Mouse (Mus musculus) MEL (cell line): ENCODE data around the gene Pou2f2. TPM values are rescaled to one million over a fixed set of nuclear protein-coding genes. Genes with fewer than 3 reads are reported as not detected.

ENCODE experiments used
- DNase-seq: peaks from one replicate; pipeline ENCODE4 v3.0.0; 2011; ENCODE audit warnings: low read depth, low spot score
- H3K27ac ChIP-seq: 2 replicates; pipeline ENCODE4 v1.5.1; 2012; ENCODE audit warnings: low read depth, mild to moderate bottlenecking, control low read depth, low read length, moderate library complexity; ENCODE audit not compliant: control insufficient read depth
- H3K27me3 ChIP-seq, 2 experiments: fragments of 150-350 bp in 1 of 2; sonication (generic) in 1 of 2; 2 replicates each; pipeline ENCODE4 v1.6.1; 2012; ENCODE audit warnings: low read length in 2 of 2, mild to moderate bottlenecking in 2 of 2, improper control_type of control experiment in 1 of 2, moderate library complexity in 1 of 2; ENCODE audit not compliant: insufficient read depth in 2 of 2, control insufficient read depth in 1 of 2
- H3K36me3 ChIP-seq, 2 experiments: 2 replicates each; pipeline ENCODE4 v1.6.1; 2012 to 2014; ENCODE audit warnings: low read length in 2 of 2, improper control_type of control experiment in 1 of 2, inconsistent platforms in 1 of 2, mild to moderate bottlenecking in 1 of 2; ENCODE audit not compliant: insufficient read depth in 2 of 2, control insufficient read depth in 1 of 2
- H3K4me1 ChIP-seq, 2 experiments: fragments of 150-350 bp in 1 of 2; sonication (generic) in 1 of 2; 2 replicates each; pipeline ENCODE4 v1.6.1; 2012; ENCODE audit warnings: low read length in 2 of 2, improper control_type of control experiment in 1 of 2, mild to moderate bottlenecking in 1 of 2; ENCODE audit not compliant: insufficient read depth in 2 of 2, control insufficient read depth in 1 of 2
- H3K4me3 ChIP-seq, 2 experiments: fragments of 150-350 bp in 1 of 2; sonication (generic) in 1 of 2; 2 replicates each; pipeline ENCODE4 v1.5.1; 2012; ENCODE audit warnings: low read depth in 2 of 2, low read length in 2 of 2, mild to moderate bottlenecking in 2 of 2, moderate library complexity in 2 of 2, control low read depth in 1 of 2, improper control_type of control experiment in 1 of 2; ENCODE audit not compliant: control insufficient read depth in 1 of 2, insufficient read depth in 1 of 2
- H3K79me2 ChIP-seq: 2 replicates; pipeline ENCODE4 v1.6.1; 2012; ENCODE audit warnings: mild to moderate bottlenecking, low read length, moderate library complexity; ENCODE audit not compliant: control insufficient read depth, poor library complexity, insufficient read depth
- H3K9ac ChIP-seq: 2 replicates; pipeline ENCODE4 v1.6.1; 2012; ENCODE audit warnings: low read depth, mild to moderate bottlenecking, control low read depth, low read length, moderate library complexity; ENCODE audit not compliant: control insufficient read depth, poor library complexity, severe bottlenecking
- H3K9me3 ChIP-seq: fragments of 150-350 bp; sonication (generic); replicated peaks from 2 replicates; pipeline ENCODE4 v1.6.1; 2012; ENCODE audit warnings: mild to moderate bottlenecking, low read length, improper control_type of control experiment, moderate library complexity; ENCODE audit not compliant: insufficient read depth
- CHD2 ChIP-seq: IDR thresholded peaks from 2 replicates; pipeline ENCODE4 v1.6.1; 2011; ENCODE audit warnings: low read length, improper control_type of control experiment
- CTCF ChIP-seq, 3 experiments: IDR thresholded peaks in 2 of 3; conservative IDR thresholded peaks in 1 of 3; 2 replicates each; pipeline ENCODE4 v1.5.1; 2011 to 2012; ENCODE audit warnings: low read length in 3 of 3, low read depth in 2 of 3, mild to moderate bottlenecking in 2 of 3, improper control_type of control experiment in 1 of 3, inconsistent platforms in 1 of 3, mixed read lengths in 1 of 3, moderate library complexity in 1 of 3; ENCODE audit not compliant: control insufficient read depth in 1 of 3, insufficient read depth in 1 of 3, poor library complexity in 1 of 3, severe bottlenecking in 1 of 3
- E2F4 ChIP-seq: IDR thresholded peaks from 2 replicates; pipeline ENCODE4 v1.6.1; 2011; ENCODE audit warnings: low read depth, low read length, improper control_type of control experiment, borderline replicate concordance
- ELF1 ChIP-seq: IDR thresholded peaks from 2 replicates; pipeline ENCODE4 v1.6.1; 2014; ENCODE audit warnings: low read depth, mild to moderate bottlenecking, inconsistent platforms, low read length, improper control_type of control experiment, moderate library complexity
- EP300 ChIP-seq, 2 experiments: IDR thresholded peaks; 2 replicates each; pipeline ENCODE4 v1.6.1; 2011; ENCODE audit warnings: improper control_type of control experiment in 2 of 2, low read length in 2 of 2, low read depth in 1 of 2, mild to moderate bottlenecking in 1 of 2
- ETS1 ChIP-seq: IDR thresholded peaks from 2 replicates; pipeline ENCODE4 v1.6.1; 2012; ENCODE audit warnings: low read depth, mild to moderate bottlenecking, inconsistent platforms, low read length, improper control_type of control experiment, moderate library complexity
- GATA1 ChIP-seq: IDR thresholded peaks from 2 replicates; pipeline ENCODE4 v1.6.1; 2011; ENCODE audit warnings: low read depth, low read length, improper control_type of control experiment
- HCFC1 ChIP-seq: IDR thresholded peaks from 2 replicates; pipeline ENCODE4 v1.6.1; 2012; ENCODE audit warnings: low read depth, mild to moderate bottlenecking, inconsistent platforms, low read length, improper control_type of control experiment, moderate library complexity
- KAT2A ChIP-seq: conservative IDR thresholded peaks from 2 replicates; pipeline ENCODE4 v1.6.1; 2012; ENCODE audit warnings: low read depth, low read length, improper control_type of control experiment, inconsistent platforms
- MAX ChIP-seq: IDR thresholded peaks from 2 replicates; pipeline ENCODE4 v1.6.1; 2011; ENCODE audit warnings: low read length, improper control_type of control experiment
- MAZ ChIP-seq: IDR thresholded peaks from 2 replicates; pipeline ENCODE4 v1.6.1; 2012; ENCODE audit warnings: low read depth, mild to moderate bottlenecking, inconsistent platforms, low read length, improper control_type of control experiment
- MEF2A ChIP-seq: IDR thresholded peaks from 2 replicates; pipeline ENCODE4 v1.6.1; 2014; ENCODE audit warnings: low read depth, mild to moderate bottlenecking, inconsistent platforms, low read length, improper control_type of control experiment; ENCODE audit not compliant: poor library complexity, insufficient replicate concordance, severe bottlenecking; ENCODE audit errors: extremely low read depth
- MXI1 ChIP-seq: IDR thresholded peaks from 2 replicates; pipeline ENCODE4 v1.6.1; 2011; ENCODE audit warnings: mild to moderate bottlenecking, low read depth, low read length, improper control_type of control experiment
- NELFE ChIP-seq: IDR thresholded peaks from 2 replicates; pipeline ENCODE4 v1.6.1; 2011; ENCODE audit warnings: low read depth, low read length, improper control_type of control experiment
- NRF1 ChIP-seq: IDR thresholded peaks from 2 replicates; pipeline ENCODE4 v1.6.1; 2014; ENCODE audit warnings: low read depth, mild to moderate bottlenecking, inconsistent platforms, low read length, improper control_type of control experiment, moderate library complexity; ENCODE audit not compliant: poor library complexity, insufficient read depth, severe bottlenecking
- POLR2AphosphoS5 ChIP-seq: IDR thresholded peaks from 2 replicates; pipeline ENCODE4 v1.6.1; 2012; ENCODE audit warnings: low read depth, borderline replicate concordance, mild to moderate bottlenecking, inconsistent platforms, low read length, moderate library complexity, mixed read lengths
- RCOR1 ChIP-seq: IDR thresholded peaks from 2 replicates; pipeline ENCODE4 v1.6.1; 2012; ENCODE audit warnings: low read depth, mild to moderate bottlenecking, inconsistent platforms, low read length, improper control_type of control experiment
- SIN3A ChIP-seq: IDR thresholded peaks from 2 replicates; pipeline ENCODE4 v1.6.1; 2012; ENCODE audit warnings: low read length, improper control_type of control experiment, inconsistent platforms
- TAL1 ChIP-seq: IDR thresholded peaks from 2 replicates; pipeline ENCODE4 v1.6.1; 2012; ENCODE audit warnings: mild to moderate bottlenecking, inconsistent platforms, low read length, moderate library complexity, mixed read lengths
- TBP ChIP-seq: IDR thresholded peaks from 2 replicates; pipeline ENCODE4 v1.8.0; 2011; ENCODE audit warnings: low read depth, low read length, improper control_type of control experiment
- TCF12 ChIP-seq: IDR thresholded peaks from 2 replicates; pipeline ENCODE4 v1.6.1; 2014; ENCODE audit warnings: low read depth, mild to moderate bottlenecking, inconsistent platforms, low read length, improper control_type of control experiment, moderate library complexity
- USF2 ChIP-seq, 2 experiments: IDR thresholded peaks; 2 replicates each; pipeline ENCODE4 v1.6.1; 2011 to 2012; ENCODE audit warnings: improper control_type of control experiment in 2 of 2, low read length in 2 of 2, borderline replicate concordance in 1 of 2, inconsistent platforms in 1 of 2, low read depth in 1 of 2, mild to moderate bottlenecking in 1 of 2; ENCODE audit not compliant: insufficient read depth in 1 of 2
- ZC3H11A ChIP-seq: IDR thresholded peaks from 2 replicates; pipeline ENCODE4 v1.6.1; 2012; ENCODE audit warnings: low read depth, mild to moderate bottlenecking, inconsistent platforms, low read length, improper control_type of control experiment
- ZKSCAN1 ChIP-seq: IDR thresholded peaks from 2 replicates; pipeline ENCODE4 v1.6.1; 2012; ENCODE audit warnings: low read depth, mild to moderate bottlenecking, inconsistent platforms, low read length, improper control_type of control experiment, moderate library complexity
- polyA plus RNA-seq, 2 experiments: library from polyadenylated mRNA; stranded (reverse) in 1 of 2; unstranded in 1 of 2; fragments of >175 nt in 1 of 2; fragments of >200 nt in 1 of 2; gene quantifications; 2 replicates each; pipeline versions ENCODE4 v1.2.1 to v1.2.4; 2012; ENCODE audit warnings: low replicate concordance in 2 of 2, low read depth in 1 of 2; ENCODE audit not compliant: insufficient read length in 2 of 2, insufficient read depth in 1 of 2, missing spikeins in 1 of 2
- total RNA-seq: library from RNA; depleted of rRNA; stranded (reverse); fragments of 300-350 nt; gene quantifications from 2 replicates; pipeline ENCODE4 v1.2.3, GENCODE M21; 2012

Pou2f2 gene
- total and polyA plus RNA-seq, 3 experiments, result 0.73 to 6.4 TPM; not detected in 1

GRCm38 (mm10) chr7:25112956-25113603 lies 66.4 kb downstream of the Pou2f2 start:
- H3K36me3 ChIP-seq, result no peaks in the 10 kb centered on the region
- no peaks in the 10 kb centered on the region for H3K27me3 ChIP-seq
- TF ChIP-seq MAX (no peak), MEF2A (no peak), KAT2A (no peak), HCFC1 (no peak), CTCF (IDR thresholded peaks at IDR 0.05 in 2 of 3, conservative IDR thresholded peaks at IDR 0.05 in 1 of 3; ENCODE audit: control insufficient read depth in 1 of 3, insufficient read depth in 1 of 3, low read depth in 2 of 3, low read length in 3 of 3, poor library complexity in 1 of 3, severe bottlenecking in 1 of 3) (no peak), USF2 (IDR thresholded peaks at IDR 0.05; ENCODE audit: borderline replicate concordance in 1 of 2, insufficient read depth in 1 of 2, low read depth in 1 of 2, low read length in 2 of 2) (no peak), SIN3A (no peak), MXI1 (no peak), ETS1 (no peak), GATA1 (no peak), NRF1 (no peak), ZC3H11A (no peak), EP300 (IDR thresholded peaks at IDR 0.05; ENCODE audit: low read depth in 1 of 2, low read length in 2 of 2) (no peak), NELFE (no peak), POLR2AphosphoS5 (no peak)
- H3K9me3 ChIP-seq, result no peaks in the 10 kb centered on the region
- H3K4me1 ChIP-seq, result no peaks in the 10 kb centered on the region
- DNase-seq, result no peak
- H3K4me3 ChIP-seq, result no peak overlapping the region
- no peak overlapping the region for H3K27ac ChIP-seq
- no peaks in the 10 kb centered on the region for H3K79me2 ChIP-seq
- H3K9ac ChIP-seq, result no peak overlapping the region

- H3K79me2 ChIP-seq, result no peaks in the 10 kb centered on the region
- no peaks in the 10 kb centered on the region for H3K27me3 ChIP-seq
- H3K4me1 ChIP-seq, result no peaks in the 10 kb centered on the region
- no peak for TF ChIP-seq ETS1
- TF ChIP-seq GATA1, result no peak
- TF ChIP-seq TAL1, result no peak
- no peak for TF ChIP-seq EP300 (IDR thresholded peaks at IDR 0.05; ENCODE audit: low read depth in 1 of 2, low read length in 2 of 2)
- TF ChIP-seq KAT2A, result no peak
- TF ChIP-seq TCF12, result no peak
- no peak for TF ChIP-seq RCOR1
- no peak for TF ChIP-seq CTCF (IDR thresholded peaks at IDR 0.05 in 2 of 3, conservative IDR thresholded peaks at IDR 0.05 in 1 of 3; ENCODE audit: control insufficient read depth in 1 of 3, insufficient read depth in 1 of 3, low read depth in 2 of 3, low read length in 3 of 3, poor library complexity in 1 of 3, severe bottlenecking in 1 of 3)
- no peak for TF ChIP-seq NRF1
- no peak for TF ChIP-seq CHD2
- TF ChIP-seq MEF2A, result no peak
- TF ChIP-seq E2F4, result no peak
- TF ChIP-seq NELFE, result no peak
- TF ChIP-seq MAZ, result no peak
- no peak for TF ChIP-seq TBP
- no peak for TF ChIP-seq ELF1
- no peak for TF ChIP-seq ZKSCAN1
- no peak overlapping the region for H3K27ac ChIP-seq
- DNase-seq, result no peak
- H3K9ac ChIP-seq, result no peak overlapping the region
- no peak overlapping the region for H3K4me3 ChIP-seq
- no peaks in the 10 kb centered on the region for H3K36me3 ChIP-seq
- no peaks in the 10 kb centered on the region for H3K9me3 ChIP-seq
These were observed 67.2 kb downstream of the Pou2f2 start for GRCm38 (mm10) chr7:25112178-25112955.
